Mouse (Mus musculus): ENCODE results near the gene Utp20.
"Not testable (repeated sequence)": the region's sequence is repeated elsewhere in the genome, so short reads cannot be mapped to it uniquely, and the experiment has no call there.

Utp20 gene

DNA sequence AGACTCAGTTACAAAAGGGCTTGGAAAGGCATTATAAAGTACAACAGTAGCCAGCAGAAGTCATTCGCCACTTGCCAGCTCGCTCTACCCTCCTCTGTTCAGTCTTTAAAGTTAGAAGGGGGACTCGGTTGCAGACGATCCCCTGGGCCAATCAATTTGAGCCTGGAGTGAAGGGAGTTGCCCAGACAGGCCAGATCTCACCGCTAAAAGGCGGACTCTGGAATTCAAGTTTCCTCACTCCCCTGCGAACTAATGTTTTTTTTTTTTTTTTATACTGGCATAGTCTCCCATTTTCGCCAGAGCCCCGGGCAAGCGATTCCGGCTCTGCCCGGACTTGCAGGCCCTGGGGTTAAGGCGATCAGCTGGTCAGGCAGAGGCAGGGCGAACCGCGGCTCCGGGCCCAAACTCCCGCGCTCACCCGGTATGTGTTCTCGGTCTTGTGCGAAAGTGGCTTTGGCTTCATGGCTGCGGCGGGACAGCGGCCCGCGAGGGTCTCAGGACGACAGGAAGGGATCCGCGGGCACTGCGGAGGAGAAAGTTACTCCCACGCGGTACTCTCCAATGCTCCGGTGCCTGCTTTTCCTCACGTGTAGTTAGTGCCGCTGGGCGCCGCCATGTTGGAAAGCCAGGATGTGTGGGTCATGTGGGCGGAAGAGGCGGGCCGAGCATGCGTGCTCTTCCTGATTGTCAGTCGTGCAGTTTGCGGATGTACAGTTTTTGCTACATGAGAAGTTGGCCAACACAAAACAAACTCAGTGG, at the start of gene Utp20:
TSS of gene Utp20 (minus strand) at position 617 of the 759 bp plus-strand sequence.
- DNase-seq (ENCODE audit: low spot score in 2 of 2) = peak; percentile 75 to 78

DNA sequence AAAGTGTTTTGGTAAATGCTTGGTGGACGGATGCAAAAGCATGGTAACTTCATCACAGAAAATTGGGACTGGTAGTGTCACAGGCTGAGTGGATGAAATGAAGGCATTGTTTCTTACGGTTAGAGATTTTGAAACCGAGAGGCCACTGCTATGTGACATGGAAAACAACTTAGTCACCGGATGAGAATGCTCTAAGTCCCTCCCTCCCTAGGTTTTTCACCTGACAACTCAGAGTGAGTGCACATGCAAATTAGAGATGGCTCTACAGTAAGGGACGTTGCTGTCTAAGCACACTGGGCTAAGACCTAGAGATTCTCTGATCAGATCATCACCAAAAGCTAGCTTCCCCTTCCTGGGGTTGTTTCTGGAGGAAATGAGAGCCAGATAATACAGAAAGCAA, 48.3 kb upstream of the Utp20 start:
- DNase-seq (ENCODE audit: low spot score in 2 of 2) = no peak

DNA sequence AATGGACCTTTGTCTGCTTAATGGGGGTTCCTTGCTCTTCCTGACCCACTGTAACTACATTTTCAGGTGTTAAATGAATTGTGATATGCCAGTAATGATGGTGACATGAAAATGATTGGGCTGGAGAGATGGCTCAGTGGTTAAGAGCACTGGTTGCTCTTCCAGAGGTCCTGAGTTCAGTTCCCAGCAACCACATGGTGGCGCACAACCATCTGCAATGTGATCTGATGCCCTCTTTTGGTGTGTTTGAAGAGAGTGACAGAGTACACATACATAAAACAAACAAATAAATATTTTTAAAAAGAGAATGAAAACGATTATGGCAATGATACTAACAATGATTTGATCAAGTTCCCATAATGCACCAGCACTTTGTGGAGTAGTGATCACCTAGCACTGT, 39.4 kb upstream of the Utp20 start:
- DNase-seq (ENCODE audit: low spot score in 2 of 2) = no peak

DNA sequence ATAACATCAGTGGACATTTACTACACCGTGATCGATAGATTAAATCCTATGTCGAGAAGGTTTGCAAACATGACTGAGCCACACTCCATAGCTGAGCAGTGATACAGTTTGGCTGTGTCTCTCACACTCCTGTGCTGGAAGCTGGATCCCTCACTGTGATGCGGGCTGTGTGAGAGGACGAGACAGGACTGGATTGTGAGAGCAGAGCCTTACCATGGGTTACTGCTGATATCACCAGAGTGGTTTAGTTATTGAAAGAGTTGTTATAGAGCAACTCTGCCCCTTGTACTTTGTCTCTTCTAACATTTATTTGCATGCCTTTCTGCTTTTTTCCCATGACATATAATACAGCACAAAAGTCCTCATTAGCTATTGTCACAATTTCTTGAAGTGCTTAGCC, 35.7 kb upstream of the Utp20 start:
- DNase-seq (ENCODE audit: low spot score in 2 of 2) = no peak

DNA sequence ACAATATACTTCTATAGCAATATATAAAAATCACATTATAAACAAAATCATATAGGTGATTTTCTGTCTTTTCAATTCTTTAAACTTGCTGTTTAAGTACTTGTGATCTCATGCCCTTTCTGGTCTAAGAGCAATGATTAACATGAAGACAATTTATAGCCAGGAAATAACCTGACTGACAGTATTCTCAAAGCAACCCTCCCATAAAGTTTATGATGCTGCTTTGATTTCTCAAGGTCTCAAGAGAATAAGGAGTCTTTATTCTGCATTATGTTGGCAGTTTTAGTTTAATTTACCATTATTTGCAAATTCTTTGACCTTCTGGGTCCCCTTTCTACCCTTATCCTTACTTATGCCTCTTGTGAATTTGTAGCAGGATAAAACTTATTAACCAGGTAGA, 34.8 kb upstream of the Utp20 start:
- DNase-seq (ENCODE audit: low spot score in 2 of 2) = no peak

DNA sequence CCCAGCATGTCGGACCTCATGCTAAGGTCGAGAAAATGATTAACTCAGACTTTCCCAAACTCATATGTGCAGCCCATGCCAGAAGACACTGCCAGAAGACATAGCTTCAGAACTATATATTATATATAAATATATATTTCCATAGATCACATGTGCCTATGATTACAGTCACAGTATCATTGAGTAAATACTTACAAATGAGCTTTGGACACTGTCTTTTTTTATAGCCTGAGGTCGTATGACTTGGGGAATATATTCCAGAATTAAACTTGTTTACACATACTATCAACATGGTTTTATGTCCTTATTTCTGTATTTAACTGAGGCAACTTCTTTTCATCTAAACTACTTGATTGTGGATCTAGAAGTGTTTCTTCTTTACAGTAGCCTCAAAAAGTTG, 34.3 kb upstream of the Utp20 start:
- DNase-seq (ENCODE audit: low spot score in 2 of 2) = no peak

DNA sequence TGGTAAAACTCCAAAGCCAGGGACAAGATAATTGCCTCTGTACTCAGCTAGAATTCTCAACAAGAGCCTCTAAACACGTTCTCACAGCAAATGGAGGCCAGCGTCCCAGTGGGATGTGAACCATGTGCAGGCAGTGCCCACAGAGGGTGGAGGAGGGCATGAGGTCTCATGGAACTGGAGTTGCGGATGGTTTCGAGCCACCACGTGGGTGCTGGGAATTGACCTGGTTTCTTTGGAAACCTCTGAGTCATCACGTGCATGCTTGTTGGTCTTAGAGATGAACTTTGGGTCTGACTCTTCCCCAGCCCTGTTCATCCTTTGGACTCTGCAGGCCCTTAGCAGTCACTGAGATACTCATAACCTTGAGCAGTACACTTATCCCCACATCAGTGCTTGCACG, 26.7 kb upstream of the Utp20 start:
- no peak for DNase-seq (ENCODE audit: low spot score in 2 of 2)

DNA sequence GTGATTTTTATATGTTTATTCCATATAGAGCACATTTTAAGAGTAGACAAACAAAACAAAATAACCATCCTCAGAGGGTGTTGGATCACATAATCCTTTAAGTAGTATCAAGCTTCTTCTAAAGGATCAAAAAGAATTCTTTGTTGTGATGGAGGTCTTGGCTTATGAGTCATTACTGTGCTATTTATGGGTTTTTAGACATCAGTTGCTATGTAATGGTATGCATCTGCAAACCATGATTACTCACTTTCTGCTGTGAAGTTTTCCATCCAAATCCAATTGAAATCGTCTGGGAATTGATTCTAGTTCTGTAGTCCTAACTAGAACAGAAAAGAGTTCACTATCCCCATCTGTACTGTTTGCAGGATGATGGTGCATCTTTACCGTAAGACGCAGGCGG, 23.4 kb upstream of the Utp20 start:
- DNase-seq (ENCODE audit: low spot score in 2 of 2) = no peak

DNA sequence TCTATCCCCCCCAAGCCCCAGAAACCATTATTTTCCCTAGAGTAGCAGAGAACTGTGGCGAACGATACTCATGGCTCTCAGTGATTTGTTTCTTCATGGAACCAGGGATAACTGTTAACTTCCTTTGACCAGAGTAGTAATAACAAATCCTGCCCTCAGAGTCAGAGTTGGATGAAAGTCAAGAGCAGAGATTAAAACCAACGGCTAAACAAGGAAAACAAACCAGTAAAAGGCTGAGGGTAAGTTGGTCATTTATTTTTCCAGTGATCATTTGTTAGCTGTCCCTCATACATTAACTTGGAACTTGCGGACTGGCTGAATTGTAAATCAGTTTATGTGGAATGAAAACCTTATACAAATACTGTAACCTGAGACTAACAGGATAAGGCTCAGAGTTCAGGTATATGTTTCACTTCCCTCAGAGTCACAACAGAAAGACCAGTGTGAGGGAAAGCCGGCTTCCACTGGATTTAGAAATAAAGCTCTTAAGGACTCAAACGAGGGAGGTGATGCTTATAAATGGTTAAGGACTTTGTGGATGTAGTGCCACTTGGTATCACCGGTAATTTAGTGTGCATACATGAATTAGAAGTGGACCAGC, 22.4 kb upstream of the Utp20 start:
- no peak for DNase-seq (ENCODE audit: low spot score in 2 of 2)

DNA sequence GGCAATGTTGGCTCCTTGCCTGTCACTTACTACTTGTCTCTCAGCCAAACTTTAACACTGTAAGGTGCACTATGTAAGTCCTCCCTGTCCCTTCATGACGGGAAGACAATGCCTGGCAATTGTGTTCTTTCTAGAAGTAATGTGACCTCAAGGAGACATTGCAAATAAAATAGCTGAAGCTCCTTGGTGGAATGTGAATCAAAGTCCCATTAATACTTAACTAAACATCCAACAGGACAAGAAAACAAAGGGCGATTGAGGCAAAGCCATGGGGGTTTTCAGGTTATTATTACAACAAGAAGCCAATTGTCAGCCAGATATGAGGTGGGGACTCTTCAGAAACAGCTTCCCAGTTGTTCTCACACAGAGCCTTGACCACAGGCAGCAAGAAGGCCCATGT, 7.6 kb upstream of the Utp20 start:
- no peak for DNase-seq (ENCODE audit: low spot score in 2 of 2)

DNA sequence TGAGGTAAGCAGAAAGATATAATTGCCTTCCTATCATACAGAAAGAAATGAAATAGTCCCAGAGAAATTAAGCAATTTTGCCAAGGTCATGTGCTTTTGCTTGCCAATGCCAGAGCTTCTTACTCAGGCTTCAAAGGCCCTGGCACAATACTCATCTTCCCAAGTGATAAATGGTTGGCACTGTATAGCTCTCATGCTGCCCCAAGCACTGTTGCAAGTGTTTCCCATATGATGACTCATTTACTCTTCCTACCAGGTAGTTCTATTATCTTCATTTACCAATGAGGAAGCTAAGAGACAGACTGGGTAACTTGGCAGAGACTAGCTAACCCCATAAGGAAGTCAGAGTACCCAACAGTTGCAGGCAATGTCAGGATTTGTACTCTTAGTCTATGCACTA, 1.8 kb upstream of the Utp20 start:
- no peak for DNase-seq (ENCODE audit: low spot score in 2 of 2)

DNA sequence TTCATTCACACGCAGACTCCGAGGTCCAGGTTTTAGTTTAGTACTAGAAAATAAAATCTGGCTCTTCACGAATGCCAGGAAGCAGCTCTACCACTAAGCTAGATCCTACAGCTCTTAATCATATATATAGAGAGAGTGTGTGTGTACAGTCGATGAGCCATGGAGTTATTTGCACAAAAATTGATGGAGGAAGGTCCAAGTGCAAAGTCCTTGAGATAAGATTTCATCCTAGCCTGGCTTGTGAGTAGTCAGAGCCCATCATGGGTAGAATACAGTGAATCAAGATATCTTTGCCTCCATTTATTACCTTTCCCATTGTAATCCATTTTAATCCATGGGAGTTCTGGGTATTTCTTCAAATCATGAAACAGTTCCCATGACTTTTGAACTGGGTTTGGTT, 992 bp upstream of the Utp20 start:
- DNase-seq (ENCODE audit: low spot score in 2 of 2) = no peak

DNA sequence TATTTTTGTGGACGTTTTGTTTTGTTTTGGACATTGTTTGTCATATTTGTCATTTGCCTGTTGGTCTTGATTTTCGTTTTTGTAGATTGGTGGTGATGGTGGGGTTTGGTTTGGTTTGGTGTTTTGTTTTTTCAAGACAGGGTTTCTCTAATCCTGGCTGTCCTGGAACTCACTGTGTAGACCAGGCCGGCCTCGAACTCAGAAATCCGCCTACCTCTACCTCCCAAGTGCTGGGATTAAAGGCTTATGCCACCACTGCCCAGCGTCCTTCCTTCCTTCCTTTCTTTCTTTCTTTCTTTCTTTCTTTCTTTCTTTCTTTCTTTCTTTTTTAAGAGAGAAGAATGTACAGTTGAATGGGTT, 323 bp upstream of the Utp20 start:
- not testable (repeated sequence) for DNase-seq (ENCODE audit: low spot score in 2 of 2)

DNA sequence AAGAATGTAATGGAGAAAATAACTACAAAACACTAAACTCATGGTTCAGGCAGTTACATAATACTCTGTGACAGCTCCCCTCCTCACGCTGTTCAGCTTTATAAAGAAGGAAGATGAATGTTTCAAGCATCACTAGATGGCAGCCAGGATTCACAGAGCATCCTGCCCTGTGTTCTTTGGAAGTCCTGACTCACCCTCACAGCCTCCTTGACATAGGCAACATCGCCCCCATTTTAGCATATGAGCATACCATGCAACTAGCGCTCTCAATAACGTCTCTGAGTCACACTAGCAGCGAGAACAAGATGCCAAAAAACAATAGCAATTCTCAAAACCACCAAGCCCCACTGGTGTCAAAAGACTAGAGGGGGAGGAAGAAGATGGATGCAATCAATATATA, 9.3 kb downstream of the Utp20 start:
- no peak for DNase-seq (ENCODE audit: low spot score in 2 of 2)

DNA sequence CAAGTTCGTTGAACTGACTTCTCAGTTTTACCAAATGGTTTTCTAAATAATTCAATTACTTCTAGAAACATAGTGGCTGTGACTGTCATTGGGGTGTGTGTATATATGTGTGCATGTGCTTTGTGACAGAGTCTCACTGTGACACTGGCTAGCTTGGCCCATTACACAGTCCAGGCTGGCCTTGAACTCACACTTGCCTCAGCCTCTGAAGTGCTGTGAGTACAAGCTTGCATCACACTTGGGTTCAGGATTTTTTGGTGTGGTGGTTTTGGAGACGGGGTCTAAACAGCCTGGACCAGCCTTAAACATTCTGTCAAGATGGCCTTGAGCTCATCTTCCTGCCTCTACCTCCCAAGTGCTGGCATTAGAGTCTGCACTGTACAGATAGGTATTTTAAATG, 11.3 kb downstream of the Utp20 start:
- DNase-seq (ENCODE audit: low spot score in 2 of 2) = no peak

DNA sequence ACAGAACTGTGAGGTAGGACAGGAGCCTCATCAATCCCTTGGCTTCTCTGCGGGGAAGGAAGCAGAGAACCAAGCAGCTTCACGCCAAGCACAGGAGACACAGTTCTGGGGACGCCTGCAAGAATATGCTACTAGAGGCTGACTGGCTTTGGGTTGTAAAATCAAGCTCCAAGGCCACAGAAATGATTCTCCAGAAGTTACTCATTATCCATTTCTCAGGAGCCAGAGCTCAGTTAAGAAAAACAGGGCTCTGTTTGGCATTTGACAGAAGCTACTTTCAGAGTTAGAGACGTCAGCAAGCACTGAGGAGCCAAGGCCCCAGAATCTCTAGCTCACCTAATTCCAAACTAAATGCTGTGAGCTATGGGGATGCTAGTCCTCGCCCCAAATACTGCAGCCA, 14.9 kb downstream of the Utp20 start:
- DNase-seq (ENCODE audit: low spot score in 2 of 2) = no peak

DNA sequence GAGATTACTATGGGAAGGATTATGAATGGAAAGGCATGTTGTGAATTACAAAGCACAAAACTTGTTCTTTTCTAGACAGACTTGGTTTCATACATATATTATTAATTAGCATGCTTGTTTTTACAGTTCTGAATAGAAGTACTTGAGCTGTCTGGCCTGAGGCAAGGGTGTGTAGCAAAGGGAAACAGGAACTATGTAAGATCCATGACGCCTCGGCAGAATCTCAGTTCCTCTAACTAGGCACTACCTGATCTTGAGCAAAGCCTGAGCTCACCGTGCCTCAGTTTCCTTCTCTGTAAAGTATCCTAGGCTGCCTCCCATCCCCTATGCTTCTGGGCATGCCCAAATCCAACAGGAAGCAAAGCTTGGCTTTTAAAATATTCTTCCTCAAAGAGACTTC, 24.4 kb downstream of the Utp20 start:
- peak; percentile 50 to 55 for DNase-seq (ENCODE audit: low spot score in 2 of 2)

DNA sequence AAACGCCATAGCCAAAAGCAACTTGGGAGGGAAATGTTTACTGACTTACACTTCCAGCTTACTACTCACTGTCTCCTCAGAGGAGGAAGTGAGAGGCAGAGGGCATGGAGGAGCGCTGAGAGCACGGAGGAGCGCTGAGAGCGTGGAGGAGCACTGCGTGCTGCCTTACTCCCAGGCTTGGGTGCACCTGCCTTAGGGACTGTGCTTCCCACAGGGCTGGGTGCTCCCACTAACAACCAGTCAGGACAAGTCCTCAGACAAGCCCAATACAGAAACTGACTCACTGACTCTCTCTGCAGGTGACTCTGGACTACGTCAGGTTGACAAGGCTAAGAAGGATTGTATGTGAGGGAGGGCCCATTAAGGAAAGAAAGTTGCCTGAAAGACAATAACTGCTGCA, 27.2 kb downstream of the Utp20 start:
- DNase-seq (ENCODE audit: low spot score in 2 of 2) = peak; percentile 7 to 9

DNA sequence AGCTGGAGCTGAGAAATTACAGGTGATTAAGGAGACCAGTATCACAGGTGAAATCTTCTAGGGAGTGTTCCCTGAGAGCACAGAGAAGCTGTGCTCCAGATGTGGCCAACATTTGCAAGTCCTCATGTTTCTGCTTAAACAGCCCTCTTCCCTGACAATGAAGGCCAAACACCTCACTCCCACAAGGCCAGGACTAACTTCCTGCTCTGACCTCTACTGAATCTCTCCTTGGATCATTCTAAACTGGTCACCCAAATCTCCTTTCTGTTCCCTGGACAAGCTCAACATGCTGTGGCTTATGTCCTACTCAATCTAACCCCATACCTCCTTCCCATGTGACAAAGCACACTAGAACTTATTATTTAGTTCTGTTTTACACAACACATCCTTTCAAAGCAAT, 29.2 kb downstream of the Utp20 start:
- no peak for DNase-seq (ENCODE audit: low spot score in 2 of 2)

DNA sequence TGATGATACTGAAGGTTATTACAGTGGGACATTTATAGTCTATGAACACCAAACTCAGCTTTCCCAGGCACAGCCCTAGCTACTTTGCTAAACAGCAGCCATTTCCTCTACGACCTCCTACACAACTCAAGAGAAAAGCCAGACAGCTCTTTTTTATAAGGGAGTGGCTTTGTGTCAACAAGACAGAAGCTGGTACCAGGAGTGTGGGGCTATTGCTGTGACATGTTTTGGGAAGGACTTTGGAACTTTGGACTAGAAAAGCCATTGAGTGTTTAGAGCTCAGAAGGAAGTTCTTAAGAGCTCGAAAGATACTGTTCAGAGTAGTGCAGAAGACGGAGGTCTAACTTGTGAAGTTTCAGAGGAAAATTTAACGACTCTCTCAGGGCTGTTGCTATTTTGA, 29.7 kb downstream of the Utp20 start:
- DNase-seq (ENCODE audit: low spot score in 2 of 2) = no peak

DNA sequence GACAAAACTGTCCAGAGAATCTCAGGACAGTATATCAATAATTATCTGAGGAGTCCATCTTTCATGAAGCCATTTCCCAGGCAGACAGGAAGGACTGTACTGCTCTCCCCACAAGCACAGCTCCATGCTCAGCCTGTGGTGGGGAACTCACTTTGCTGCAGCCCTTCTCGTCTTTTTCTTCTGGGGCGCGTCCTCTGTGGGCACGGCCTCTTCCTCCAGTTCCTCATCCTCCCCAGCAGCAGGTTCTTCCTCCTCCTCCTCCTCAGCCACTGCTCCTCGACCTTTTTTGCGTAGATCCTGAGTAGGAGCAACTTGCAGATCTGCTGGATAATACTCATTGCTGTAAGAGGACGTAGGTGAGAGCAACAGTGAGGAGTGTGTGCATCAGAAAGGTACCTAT, 31.4 kb downstream of the Utp20 start:
- no peak for DNase-seq (ENCODE audit: low spot score in 2 of 2)

DNA sequence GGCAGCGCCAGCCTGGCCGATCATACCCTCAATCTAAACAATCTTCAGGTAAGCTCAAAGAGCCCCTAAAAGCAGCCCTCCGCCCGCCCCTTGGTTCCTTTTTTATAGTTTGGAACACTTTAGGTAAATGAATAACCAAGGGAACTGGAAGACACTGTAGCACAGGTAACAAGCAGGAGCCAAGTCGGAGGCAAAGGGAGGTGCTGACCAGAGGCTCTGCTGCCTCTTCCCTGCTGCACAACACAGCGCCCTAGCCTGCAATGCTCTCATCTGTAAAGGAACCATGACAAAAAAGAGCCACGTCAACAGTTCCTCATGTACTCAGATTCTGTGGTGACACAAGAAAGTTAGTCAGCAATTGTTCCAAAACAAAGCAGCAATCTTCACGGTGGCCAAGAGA, 32.0 kb downstream of the Utp20 start:
- DNase-seq (ENCODE audit: low spot score in 2 of 2) = no peak

DNA sequence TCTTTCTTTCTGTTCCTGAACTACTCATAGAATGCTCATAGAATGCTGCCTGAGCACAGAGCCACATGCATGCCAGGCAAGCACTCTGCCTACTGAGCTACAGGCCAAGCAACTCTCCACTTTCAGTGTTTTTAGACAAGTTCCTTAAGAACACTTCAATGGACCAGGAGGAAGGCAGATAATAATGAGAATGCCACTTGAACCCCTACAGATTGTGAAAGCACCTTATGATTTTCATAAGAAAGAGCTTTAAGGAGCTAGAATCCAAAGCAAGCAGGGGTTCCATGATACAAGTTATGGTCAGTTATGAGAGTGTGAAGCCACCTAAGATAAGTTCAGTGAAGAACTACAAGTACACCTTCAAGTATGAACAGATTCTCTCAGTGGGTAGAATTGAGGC, 32.9 kb downstream of the Utp20 start:
- DNase-seq (ENCODE audit: low spot score in 2 of 2) = no peak

DNA sequence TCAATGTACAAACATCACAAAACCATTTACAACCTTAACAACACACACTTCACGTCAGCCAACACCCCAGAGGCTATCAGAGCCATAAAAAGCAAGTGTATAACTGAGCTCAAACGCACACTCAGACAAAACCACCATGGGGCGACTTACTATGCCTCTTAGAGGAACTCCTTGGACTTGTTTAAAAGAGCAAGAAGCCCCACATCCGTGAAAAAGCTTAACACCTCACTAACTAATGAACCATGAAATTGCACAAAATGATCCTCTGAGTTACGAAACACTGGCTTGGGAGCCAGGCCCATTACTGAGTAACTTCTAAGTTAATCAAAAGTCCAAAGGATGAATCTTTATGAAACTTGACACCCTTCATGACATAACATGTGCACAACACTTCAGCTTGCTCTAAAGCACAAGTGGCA, 42.1 kb downstream of the Utp20 start:
- no peak for DNase-seq (ENCODE audit: low spot score in 2 of 2)

Data from spleen, postnatal 36 days (tissue).